Mouse (Mus musculus) limb, embryonic 15.5 days (tissue): Measurements from ENCODE around the gene Pcgf1. TPM values are rescaled to one million over a fixed set of nuclear protein-coding genes. Genes with fewer than 3 reads are reported as not detected.

Experiments used
- ATAC-seq: fragments of 200-750 bp; cut with Nextera tagmentation; 2 replicates; pipeline ENCODE4 v1.8.0; 2017; ENCODE audit warnings: low read depth, moderate TSS enrichment; ENCODE audit not compliant: insufficient number of reproducible peaks, low FRiP score, low TSS enrichment
- H3K27ac ChIP-seq: fragments of 300-500 bp; sonication (generic); 2 replicates; pipeline ENCODE4 v1.5.1; 2015; ENCODE audit warnings: moderate library complexity, mild to moderate bottlenecking, inconsistent platforms
- H3K27me3 ChIP-seq: fragments of 300-500 bp; sonication (generic); 2 replicates; pipeline ENCODE4 v1.6.1; 2015; ENCODE audit warnings: inconsistent platforms
- H3K36me3 ChIP-seq: fragments of 300-500 bp; sonication (generic); 2 replicates; pipeline ENCODE4 v1.6.1; 2015; ENCODE audit warnings: inconsistent platforms
- H3K4me1 ChIP-seq: fragments of 300-500 bp; sonication (generic); 2 replicates; pipeline ENCODE4 v1.6.1; 2015; ENCODE audit warnings: inconsistent platforms
- H3K4me2 ChIP-seq: fragments of 300-500 bp; sonication (generic); 2 replicates; pipeline ENCODE4 v1.6.1; 2015; ENCODE audit warnings: mild to moderate bottlenecking, inconsistent platforms
- H3K4me3 ChIP-seq: fragments of 300-500 bp; sonication (generic); 2 replicates; pipeline ENCODE4 v1.5.1; 2015; ENCODE audit warnings: mild to moderate bottlenecking, inconsistent platforms
- H3K9ac ChIP-seq: fragments of 300-500 bp; sonication (generic); 2 replicates; pipeline ENCODE4 v1.6.1; 2015; ENCODE audit warnings: inconsistent platforms
- H3K9me3 ChIP-seq: fragments of 300-500 bp; sonication (generic); 2 replicates; pipeline ENCODE4 v1.6.1; 2016; ENCODE audit warnings: inconsistent platforms
- WGBS: fragments of 180-500 bp; shearing (Covaris S2); methylation state at CpG from one replicate; pipeline ENCODE4 v1.1.7; 2015; 5-methylcytosine and 5-hydroxymethylcytosine counted together
- polyA plus RNA-seq: library from polyadenylated mRNA; unstranded; fragments of >200 nt; fragmentation: Nextera tagmentation; extraction: Ambion mirVana; gene quantifications from 2 replicates; pipeline ENCODE4 v1.2.1, GENCODE M21; 2015

Pcgf1 gene
- 29.2 and 31.9 TPM in 2 replicates for polyA plus RNA-seq

- peak within 1 kb of the TSS; percentile 71 for H3K9ac ChIP-seq
- WGBS: under 1% methylated on average over 54 of the region's 54 CpGs
- H3K27me3 ChIP-seq: peaks cover 43% of the 10 kb centered on the region
Measured at GRCm38 (mm10) chr6:83077630-83078323, at the start of gene Pcgf1. Gene Pcgf1, plus strand, starts transcription at chr6:83077869.

GRCm38 (mm10) chr6:83029777-83030176, 47.9 kb upstream of the Pcgf1 start:
- no peak for ATAC-seq
- WGBS: 32% methylated on average over 10 of the region's 10 CpGs
- H3K4me2 ChIP-seq: no peak overlapping the region
- no peak overlapping the region for H3K27ac ChIP-seq
- H3K9me3 ChIP-seq: no peaks in the 10 kb centered on the region
- H3K4me1 ChIP-seq: peaks cover 51% of the 10 kb centered on the region
- H3K9ac ChIP-seq: no peak overlapping the region
- peaks cover 8% of the 10 kb centered on the region for H3K27me3 ChIP-seq
- 0 out of 2 replicates have a peak, but pooled peaks cover 4% of the 10 kb centered on the region for H3K36me3 ChIP-seq
- no peak overlapping the region for H3K4me3 ChIP-seq

More at GRCm38 (mm10) chr6:83077630-83078323, at the start of gene Pcgf1:
- Histone ChIP-seq H3K4me3 (peak within 1 kb of the TSS; percentile 74), H3K4me2 (peak within 1 kb of the TSS; percentile 96), H3K9me3 (no peaks in the 10 kb centered on the region), H3K36me3 (peaks cover 28% of the 10 kb centered on the region), H3K4me1 (peaks cover 16% of the 10 kb centered on the region), H3K27ac (peak within 1 kb of the TSS; percentile 92)
- peak; percentile 50 for ATAC-seq

GRCm38 (mm10) chr6:83031111-83031510, 46.6 kb upstream of the Pcgf1 start:
- H3K9me3 ChIP-seq: no peaks in the 10 kb centered on the region
- no peak overlapping the region for H3K9ac ChIP-seq
- WGBS: 69% methylated on average over 7 of the region's 7 CpGs
- 0 out of 2 replicates have a peak, but pooled peaks cover 4% of the 10 kb centered on the region for H3K36me3 ChIP-seq
- ATAC-seq: no peak
- peaks cover 61% of the 10 kb centered on the region for H3K4me1 ChIP-seq
- H3K27ac ChIP-seq: no peak overlapping the region
- H3K4me2 ChIP-seq: no peak overlapping the region
- peaks cover 8% of the 10 kb centered on the region for H3K27me3 ChIP-seq
- H3K4me3 ChIP-seq: no peak overlapping the region

GRCm38 (mm10) chr6:83031921-83032590, 45.6 kb upstream of the Pcgf1 start:
- Histone ChIP-seq H3K4me2 (peak overlapping the region; percentile 80), H3K9ac (peak overlapping the region; percentile 44; the same call in 1 of the 2 replicates), H3K27ac (no peak overlapping the region), H3K4me3 (peak overlapping the region; percentile 61), H3K9me3 (no peaks in the 10 kb centered on the region), H3K4me1 (peaks cover 64% of the 10 kb centered on the region), H3K27me3 (peaks cover 8% of the 10 kb centered on the region), H3K36me3 (0 out of 2 replicates have a peak, but pooled peaks cover 4% of the 10 kb centered on the region)
- WGBS: 26% methylated on average over 18 of the region's 18 CpGs
- ATAC-seq: no peak

GRCm38 (mm10) chr6:83032769-83033191, 44.9 kb upstream of the Pcgf1 start:
- 0 out of 2 replicates have a peak, but pooled peaks cover 4% of the 10 kb centered on the region for H3K36me3 ChIP-seq
- peak overlapping the region; percentile 93 for H3K27ac ChIP-seq
- peaks cover 61% of the 10 kb centered on the region for H3K4me1 ChIP-seq
- under 1% methylated on average over 31 of the region's 31 CpGs for WGBS
- ATAC-seq: no peak
- H3K9ac ChIP-seq: peak overlapping the region; percentile 44
- no peaks in the 10 kb centered on the region for H3K9me3 ChIP-seq
- peaks cover 8% of the 10 kb centered on the region for H3K27me3 ChIP-seq
- peak overlapping the region; percentile 61 for H3K4me3 ChIP-seq
- peak overlapping the region; percentile 80 for H3K4me2 ChIP-seq

GRCm38 (mm10) chr6:83033249-83034185, 44.2 kb upstream of the Pcgf1 start, which contains the start of the genes Dok1 and Loxl3:
Gene Dok1, minus strand, starts transcription at chr6:83033471.
Gene Loxl3, plus strand, starts transcription at chr6:83034173.
- Histone ChIP-seq H3K36me3 (0 out of 2 replicates have a peak, but pooled peaks cover 4% of the 10 kb centered on the region), H3K9ac (peak within 1 kb of the TSS; percentile 44), H3K4me3 (peak within 1 kb of the TSS; percentile 61), H3K27me3 (peaks cover 8% of the 10 kb centered on the region), H3K4me2 (peak within 1 kb of the TSS; percentile 80), H3K4me1 (peaks cover 62% of the 10 kb centered on the region), H3K9me3 (no peaks in the 10 kb centered on the region), H3K27ac (peak within 1 kb of the TSS; percentile 93)
- WGBS: under 1% methylated on average over 51 of the region's 51 CpGs
- ATAC-seq: peak; percentile 88

GRCm38 (mm10) chr6:83034463-83035055, 43.1 kb upstream of the Pcgf1 start:
- no peak for ATAC-seq
- peaks cover 8% of the 10 kb centered on the region for H3K27me3 ChIP-seq
- 37% methylated on average over 5 of the region's 5 CpGs for WGBS
- peak overlapping the region; percentile 44 for H3K9ac ChIP-seq
- H3K9me3 ChIP-seq: no peaks in the 10 kb centered on the region
- H3K4me2 ChIP-seq: peak overlapping the region; percentile 80
- peak overlapping the region; percentile 61 for H3K4me3 ChIP-seq
- peaks cover 58% of the 10 kb centered on the region for H3K4me1 ChIP-seq
- peak overlapping the region; percentile 81 for H3K27ac ChIP-seq
- H3K36me3 ChIP-seq: 0 out of 2 replicates have a peak, but pooled peaks cover 4% of the 10 kb centered on the region

GRCm38 (mm10) chr6:83037188-83037587, 40.5 kb upstream of the Pcgf1 start:
- Histone ChIP-seq H3K4me2 (no peak overlapping the region), H3K9me3 (no peaks in the 10 kb centered on the region), H3K4me1 (peaks cover 38% of the 10 kb centered on the region), H3K27me3 (no peaks in the 10 kb centered on the region), H3K36me3 (no peaks in the 10 kb centered on the region), H3K27ac (no peak overlapping the region), H3K4me3 (no peak overlapping the region), H3K9ac (no peak overlapping the region)
- WGBS: 79% methylated on average over 8 of the region's 8 CpGs
- ATAC-seq: no peak

- ATAC-seq: no peak
- WGBS: 9% methylated on average over 24 of the region's 24 CpGs
Measured at GRCm38 (mm10) chr6:83038496-83039012, 39.1 kb upstream of the Pcgf1 start.

GRCm38 (mm10) chr6:83040601-83041000, 37.1 kb upstream of the Pcgf1 start:
- Histone ChIP-seq H3K9ac (no peak overlapping the region), H3K36me3 (0 out of 2 replicates have a peak, but pooled peaks cover 3% of the 10 kb centered on the region), H3K4me1 (peaks cover 17% of the 10 kb centered on the region), H3K27me3 (no peaks in the 10 kb centered on the region), H3K9me3 (no peaks in the 10 kb centered on the region), H3K4me3 (no peak overlapping the region), H3K27ac (no peak overlapping the region), H3K4me2 (no peak overlapping the region)
- whole genome bisulfite sequencing: 75% methylated on average over 5 of the region's 5 CpGs
- ATAC-seq: no peak

More at GRCm38 (mm10) chr6:83038496-83039012, 39.1 kb upstream of the Pcgf1 start:
- Histone ChIP-seq H3K4me1 (peaks cover 31% of the 10 kb centered on the region), H3K27me3 (no peaks in the 10 kb centered on the region), H3K4me3 (peak overlapping the region; percentile 29), H3K4me2 (peak overlapping the region; percentile 54), H3K27ac (no peak overlapping the region), H3K9me3 (no peaks in the 10 kb centered on the region), H3K36me3 (0 out of 2 replicates have a peak, but pooled peaks cover 3% of the 10 kb centered on the region), H3K9ac (no peak overlapping the region)
